Mouse (Mus musculus) spleen, postnatal 36 days (tissue): ENCODE measurements around the gene Slc38a4.

Source experiments
- DNase-seq, 2 experiments: peaks; one replicate each; pipeline ENCODE4 v3.0.0; 2022; ENCODE audit warnings: low spot score in 2 of 2, mixed read lengths in 1 of 2

Gene Slc38a4

GRCm38 (mm10) chr15:96969792-96970191 is 86.0 kb downstream of the Slc38a4 start:
- no peak for DNase-seq

GRCm38 (mm10) chr15:96968741-96969140 is 87.0 kb downstream of the Slc38a4 start:
- DNase-seq: no peak

GRCm38 (mm10) chr15:96966326-96966725 is 89.4 kb downstream of the Slc38a4 start:
- no peak for DNase-seq

GRCm38 (mm10) chr15:96963735-96964134 is 92.0 kb downstream of the Slc38a4 start:
- no peak for DNase-seq

- no peak for DNase-seq
These were observed 92.4 kb downstream of the Slc38a4 start for GRCm38 (mm10) chr15:96963318-96963717.

GRCm38 (mm10) chr15:96960343-96960742 is 95.4 kb downstream of the Slc38a4 start:
- no peak for DNase-seq

- DNase-seq: no peak
These were observed 96.5 kb downstream of the Slc38a4 start for GRCm38 (mm10) chr15:96959247-96959646.

GRCm38 (mm10) chr15:96956699-96957098 is 99.1 kb downstream of the Slc38a4 start:
- DNase-seq: no peak

- no peak for DNase-seq
These were observed 101.4 kb downstream of the Slc38a4 start for GRCm38 (mm10) chr15:96954389-96954788.

GRCm38 (mm10) chr15:96953938-96954238 is 101.9 kb downstream of the Slc38a4 start:
- DNase-seq: no peak

GRCm38 (mm10) chr15:96953112-96953937 is 102.4 kb downstream of the Slc38a4 start:
- DNase-seq: peak in 1 of 2 experiments; percentile 8

GRCm38 (mm10) chr15:96952488-96952887 is 103.3 kb downstream of the Slc38a4 start:
- DNase-seq: no peak

- no peak for DNase-seq
These were observed 104.0 kb downstream of the Slc38a4 start for GRCm38 (mm10) chr15:96951783-96952182.

- peak; percentile 11 to 34 for DNase-seq
These were observed 107.3 kb downstream of the Slc38a4 start for GRCm38 (mm10) chr15:96948471-96948870.
